Mouse (Mus musculus): ENCODE measurements around the gene Guk1. TPM values are rescaled to one million over a fixed set of nuclear protein-coding genes. Genes with fewer than 3 reads are reported as not detected.

Guk1 gene
- 5.0 TPM for polyA plus RNA-seq (2014; fragmentation: Illumina TruSeq; extraction: RNeasy Lipid Tissue Mini Kit (QIAGEN cat#74804); ENCODE audit: low read depth, low replicate concordance)

DNA sequence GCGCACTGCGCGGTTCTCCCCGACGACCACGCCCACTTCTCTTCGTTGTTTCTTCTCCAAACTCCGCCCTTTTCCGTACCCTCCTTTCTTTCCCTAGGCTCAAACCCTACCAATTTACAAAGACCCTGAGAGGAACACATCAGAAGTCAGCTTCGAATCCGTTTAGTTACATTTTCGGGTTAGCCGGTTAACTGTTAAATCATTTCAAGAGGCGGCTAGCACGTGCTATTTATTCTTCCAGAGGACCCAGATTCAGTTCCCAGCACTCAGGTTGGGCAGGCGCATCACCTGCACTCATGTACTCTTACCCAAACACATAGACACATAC, at the start of gene Guk1:
Gene Guk1 (minus strand): TSS at position 154 of the 328 bp plus-strand sequence.

DNA sequence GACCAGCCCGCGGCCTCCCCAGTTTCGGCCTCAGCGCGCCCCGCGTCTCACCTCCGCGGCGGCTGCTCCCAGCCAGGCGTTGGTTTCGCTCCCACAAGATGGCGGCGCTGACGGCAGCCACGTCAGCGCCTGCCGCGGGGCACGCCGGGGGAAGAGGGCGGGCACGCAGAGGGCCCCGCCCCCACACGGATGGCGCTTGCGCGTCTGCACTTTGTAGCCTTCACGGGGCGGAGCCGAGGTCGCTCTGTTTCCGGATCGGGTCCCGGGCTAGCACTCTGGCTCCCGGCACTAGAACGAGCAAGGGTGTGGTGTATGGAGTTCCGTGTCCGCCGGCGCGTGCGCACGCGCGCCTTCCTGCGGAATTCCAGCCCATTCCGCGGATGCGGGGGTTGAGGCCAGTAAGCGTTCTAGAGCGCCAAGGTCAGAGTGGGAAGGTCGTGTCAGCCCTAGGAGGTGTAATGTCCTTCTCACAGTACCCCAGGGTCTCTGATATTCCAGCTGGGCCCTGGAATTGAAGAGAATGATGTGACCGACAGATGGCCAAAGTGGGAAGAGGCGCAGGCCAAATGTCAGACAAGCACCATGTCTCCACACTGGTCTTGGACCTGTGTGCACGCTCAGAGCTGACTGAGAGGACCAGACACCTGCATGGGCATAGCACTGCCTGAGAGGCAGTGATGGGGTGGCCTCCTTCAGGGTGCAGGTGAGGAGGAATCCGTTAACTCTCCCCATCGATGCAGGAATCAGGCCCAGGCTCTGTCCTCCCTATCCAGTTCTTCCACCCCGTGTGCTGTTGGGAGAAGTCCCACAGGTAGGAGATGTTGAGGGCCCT, 36.3 kb upstream of the Guk1 start, which contains the start of gene Arf1:
Gene Arf1 (minus strand): TSS at position 149 of the 832 bp plus-strand sequence.

DNA sequence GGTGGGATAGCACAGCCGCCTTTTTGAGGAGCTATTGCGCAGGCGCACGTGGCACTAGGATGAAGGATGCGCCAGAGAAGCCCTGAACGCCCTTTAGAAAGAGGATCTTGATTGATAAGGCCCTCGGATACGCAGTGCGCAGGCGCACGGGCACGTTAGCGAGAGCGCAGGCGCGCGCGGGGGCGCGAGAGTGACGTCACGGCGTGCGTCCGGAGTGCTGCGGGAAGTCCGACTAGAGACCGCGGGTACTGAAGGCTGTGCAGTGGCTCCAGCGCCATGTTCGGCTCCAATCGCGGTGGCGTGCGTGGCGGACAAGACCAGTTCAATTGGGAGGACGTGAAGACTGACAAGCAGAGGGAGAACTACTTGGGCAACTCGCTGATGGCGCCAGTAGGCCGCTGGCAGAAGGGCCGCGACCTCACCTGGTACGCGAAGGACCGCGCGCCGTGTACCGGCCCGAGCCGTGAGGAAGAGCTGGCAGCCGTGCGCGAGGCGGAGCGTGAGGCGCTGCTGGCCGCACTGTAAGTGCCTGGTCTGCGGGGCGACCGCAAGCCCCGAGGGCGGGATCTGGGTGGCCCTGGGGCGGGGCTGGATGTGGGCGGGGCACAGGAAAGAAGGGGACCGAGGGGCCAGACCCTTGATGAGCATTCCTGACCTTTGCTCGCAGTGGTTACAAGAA, 16.3 kb upstream of the Guk1 start, which contains the start of gene 2310033P09Rik:
Gene 2310033P09Rik (plus strand): TSS at position 169 of the 679 bp plus-strand sequence.

DNA sequence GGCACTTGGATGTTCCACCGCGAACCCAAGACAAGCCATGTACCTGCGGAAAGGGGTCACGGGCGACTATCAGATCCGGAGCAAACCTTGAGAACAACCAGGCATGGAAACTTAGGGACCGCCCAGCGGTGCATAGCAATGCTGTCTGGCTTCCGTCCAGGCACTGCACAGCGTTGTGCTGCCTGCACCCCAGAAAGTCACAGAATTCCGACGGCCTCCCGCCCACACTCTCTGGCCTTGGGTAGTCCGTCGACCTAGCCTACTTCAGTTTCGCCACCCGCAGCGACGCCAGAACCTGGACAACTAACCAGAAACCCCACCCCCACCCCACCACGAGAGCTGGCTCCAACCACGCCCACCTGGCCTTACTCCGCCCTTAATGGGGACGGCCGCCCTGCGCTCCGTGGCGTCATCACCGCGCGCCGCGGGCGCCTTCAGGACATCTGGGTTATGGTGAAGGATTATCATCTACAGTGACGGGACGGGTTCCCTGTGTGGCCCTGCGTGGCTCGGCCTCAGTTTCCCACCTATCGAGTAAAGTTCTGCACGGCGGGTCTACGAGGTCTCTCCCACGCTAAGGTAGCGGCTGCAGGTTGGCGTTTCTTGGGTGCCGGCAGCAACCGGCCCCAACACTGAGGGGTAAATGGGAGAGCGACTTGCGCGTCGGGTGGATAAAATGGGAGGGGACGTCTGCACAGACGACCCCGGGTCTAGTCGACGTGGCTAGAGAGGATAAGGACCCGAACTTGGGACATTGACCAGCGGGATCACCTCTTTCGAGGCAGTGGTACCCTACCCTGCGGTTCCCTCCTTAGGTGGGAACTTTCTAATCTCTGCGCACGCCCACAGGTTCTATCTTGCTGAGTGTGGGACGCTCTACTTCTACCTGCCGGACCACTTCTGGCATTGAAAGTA, 10.3 kb upstream of the Guk1 start, which contains the start of gene Mrpl55:
Gene Mrpl55 (plus strand): TSS at position 406 of the 915 bp plus-strand sequence.

DNA sequence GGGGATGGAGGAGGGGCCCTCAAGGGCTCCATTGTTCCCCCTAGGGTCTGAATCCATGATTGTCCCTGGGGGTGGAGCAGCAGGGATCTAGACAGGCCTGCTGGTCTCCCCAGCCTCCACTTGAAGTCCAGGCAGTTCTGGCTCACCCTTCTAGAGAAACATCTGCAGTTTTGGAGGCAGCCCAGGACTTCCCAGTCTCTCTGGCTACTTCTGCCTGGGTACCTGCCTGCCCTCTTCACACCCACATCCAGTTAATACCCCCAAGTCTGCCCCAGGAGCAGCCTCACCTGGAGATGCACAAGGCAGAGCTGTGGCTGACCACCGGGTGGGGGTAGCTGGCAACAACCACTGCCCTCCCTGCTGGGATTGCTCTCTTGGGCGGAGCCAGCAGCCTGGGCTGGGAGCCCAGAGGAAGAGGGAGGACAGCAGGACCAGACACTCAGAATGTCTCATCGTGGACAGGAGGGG, 9.1 kb downstream of the Guk1 start, which contains the start of gene Gjc2:
Gene Gjc2 (minus strand): TSS at position 350 of the 468 bp plus-strand sequence.

DNA sequence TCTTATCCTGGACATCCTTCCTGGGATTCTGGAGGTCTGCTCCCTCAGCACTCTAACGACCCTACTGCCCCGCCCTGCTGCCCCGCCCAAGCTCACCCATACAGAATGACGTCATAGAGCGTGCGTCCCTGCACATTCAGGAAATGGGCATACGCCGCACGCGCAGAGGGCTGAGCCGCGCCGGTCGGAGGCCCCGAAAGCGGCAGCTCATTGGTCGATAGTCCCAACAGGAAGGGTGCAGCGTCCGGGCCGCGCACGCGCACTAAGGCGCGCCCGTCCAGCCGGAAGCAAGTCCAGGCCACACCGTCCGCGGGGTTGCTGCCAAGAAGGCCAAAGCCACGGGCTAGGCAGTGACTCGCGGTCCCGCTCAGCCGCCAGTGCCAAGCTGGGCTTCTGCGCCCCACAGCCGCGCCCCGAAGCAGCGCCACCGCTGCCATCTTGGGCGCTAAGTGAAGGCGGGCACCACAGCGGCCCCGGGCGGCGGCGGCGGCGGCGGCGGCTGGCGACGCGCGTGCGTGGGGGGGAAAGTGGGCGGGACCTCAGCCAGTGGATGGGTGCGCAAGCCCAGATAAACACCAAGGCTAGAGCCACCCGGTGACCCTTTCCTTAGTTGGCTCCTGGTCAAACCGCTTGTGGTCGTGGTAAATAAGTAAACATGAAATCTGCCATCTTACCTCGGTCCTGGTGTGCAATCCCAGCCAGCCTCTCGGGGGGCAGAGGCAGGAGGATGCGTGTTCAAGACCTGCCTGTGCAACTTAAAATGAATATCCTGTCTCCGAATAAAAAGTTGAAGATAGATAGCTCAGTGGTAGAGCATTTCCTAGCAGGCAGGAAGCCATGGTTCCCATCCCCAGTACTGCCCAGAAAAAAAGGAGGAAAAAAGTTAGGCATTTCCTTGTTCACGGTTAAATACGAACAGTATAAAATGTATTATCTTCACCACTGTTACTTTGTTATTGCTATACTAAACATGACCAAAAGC, 28.5 kb downstream of the Guk1 start, which contains the start of gene Iba57:
Gene Iba57 (minus strand): TSS at position 485 of the 982 bp plus-strand sequence.

DNA sequence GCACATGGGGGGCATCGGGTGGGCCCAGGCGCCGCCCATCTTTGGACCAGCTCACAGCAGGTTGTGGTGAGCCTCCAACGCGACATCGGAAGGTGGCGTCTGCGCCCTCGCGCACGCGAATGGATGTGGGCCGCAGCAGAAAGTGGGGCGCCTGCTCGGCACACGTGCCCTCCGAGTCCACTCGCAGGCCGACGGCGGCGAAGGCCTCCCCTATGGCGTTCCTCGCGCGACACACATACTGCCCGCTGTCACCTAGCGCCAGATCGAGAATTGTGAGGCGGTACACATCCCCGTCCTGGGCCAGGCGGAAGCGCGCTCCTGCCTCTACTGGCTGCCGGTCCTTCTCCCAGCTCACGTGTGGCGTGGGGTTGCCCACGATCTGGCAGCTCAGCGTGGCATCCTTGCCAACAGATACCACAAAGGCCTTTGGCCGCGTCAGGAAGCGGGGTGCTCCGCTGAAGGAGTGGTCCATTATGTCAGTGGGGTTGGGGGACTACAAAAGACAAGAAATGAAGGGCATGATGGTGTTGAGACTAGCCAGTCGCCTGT, 56.0 kb downstream of the Guk1 start, which contains the start of gene Obscn:
Gene Obscn (minus strand): TSS at position 499 of the 549 bp plus-strand sequence.

Other genes starting within 250 kb of the Guk1 start
- gene Hist3h2ba, start 243.3 kb downstream of the Guk1 start, polyA plus RNA-seq (2014; fragmentation: Illumina TruSeq; extraction: RNeasy Lipid Tissue Mini Kit (QIAGEN cat#74804); ENCODE audit: low read depth, low replicate concordance): not detected
- 18.4 TPM for gene Hist3h2a, start 237.5 kb downstream of the Guk1 start, polyA plus RNA-seq (2014; fragmentation: Illumina TruSeq; extraction: RNeasy Lipid Tissue Mini Kit (QIAGEN cat#74804); ENCODE audit: low read depth, low replicate concordance)
- gene Trim17, start 237.5 kb downstream of the Guk1 start, polyA plus RNA-seq (2014; fragmentation: Illumina TruSeq; extraction: RNeasy Lipid Tissue Mini Kit (QIAGEN cat#74804); ENCODE audit: low read depth, low replicate concordance): 0.41 TPM
- 2.8 TPM for gene Trim11, start 214.1 kb downstream of the Guk1 start, polyA plus RNA-seq (2014; fragmentation: Illumina TruSeq; extraction: RNeasy Lipid Tissue Mini Kit (QIAGEN cat#74804); ENCODE audit: low read depth, low replicate concordance)
- not detected for gene Obscn, start 55.8 kb downstream of the Guk1 start, polyA plus RNA-seq (2014; fragmentation: Illumina TruSeq; extraction: RNeasy Lipid Tissue Mini Kit (QIAGEN cat#74804); ENCODE audit: low read depth, low replicate concordance)
- 0.76 TPM for gene Iba57, start 28.5 kb downstream of the Guk1 start, polyA plus RNA-seq (2014; fragmentation: Illumina TruSeq; extraction: RNeasy Lipid Tissue Mini Kit (QIAGEN cat#74804); ENCODE audit: low read depth, low replicate concordance)
- not detected for gene Gjc2, start 9.0 kb downstream of the Guk1 start, polyA plus RNA-seq (2014; fragmentation: Illumina TruSeq; extraction: RNeasy Lipid Tissue Mini Kit (QIAGEN cat#74804); ENCODE audit: low read depth, low replicate concordance)
- 11.4 TPM for gene Mrpl55, start 10.3 kb upstream of the Guk1 start, polyA plus RNA-seq (2014; fragmentation: Illumina TruSeq; extraction: RNeasy Lipid Tissue Mini Kit (QIAGEN cat#74804); ENCODE audit: low read depth, low replicate concordance)
- gene 2310033P09Rik, start 16.1 kb upstream of the Guk1 start, polyA plus RNA-seq (2014; fragmentation: Illumina TruSeq; extraction: RNeasy Lipid Tissue Mini Kit (QIAGEN cat#74804); ENCODE audit: low read depth, low replicate concordance): 1.6 TPM
- 274 TPM for gene Arf1, start 36.1 kb upstream of the Guk1 start, polyA plus RNA-seq (2014; fragmentation: Illumina TruSeq; extraction: RNeasy Lipid Tissue Mini Kit (QIAGEN cat#74804); ENCODE audit: low read depth, low replicate concordance)
- gene Wnt3a, start 98.5 kb upstream of the Guk1 start, polyA plus RNA-seq (2014; fragmentation: Illumina TruSeq; extraction: RNeasy Lipid Tissue Mini Kit (QIAGEN cat#74804); ENCODE audit: low read depth, low replicate concordance): not detected
- 0.16 TPM for gene Wnt9a, start 114.7 kb upstream of the Guk1 start, polyA plus RNA-seq (2014; fragmentation: Illumina TruSeq; extraction: RNeasy Lipid Tissue Mini Kit (QIAGEN cat#74804); ENCODE audit: low read depth, low replicate concordance)
- not detected for gene Prss38, start 183.4 kb upstream of the Guk1 start, polyA plus RNA-seq (2014; fragmentation: Illumina TruSeq; extraction: RNeasy Lipid Tissue Mini Kit (QIAGEN cat#74804); ENCODE audit: low read depth, low replicate concordance)